ENCODE assay signal across 8 mouse cellular contexts in the genomic region with DNA sequence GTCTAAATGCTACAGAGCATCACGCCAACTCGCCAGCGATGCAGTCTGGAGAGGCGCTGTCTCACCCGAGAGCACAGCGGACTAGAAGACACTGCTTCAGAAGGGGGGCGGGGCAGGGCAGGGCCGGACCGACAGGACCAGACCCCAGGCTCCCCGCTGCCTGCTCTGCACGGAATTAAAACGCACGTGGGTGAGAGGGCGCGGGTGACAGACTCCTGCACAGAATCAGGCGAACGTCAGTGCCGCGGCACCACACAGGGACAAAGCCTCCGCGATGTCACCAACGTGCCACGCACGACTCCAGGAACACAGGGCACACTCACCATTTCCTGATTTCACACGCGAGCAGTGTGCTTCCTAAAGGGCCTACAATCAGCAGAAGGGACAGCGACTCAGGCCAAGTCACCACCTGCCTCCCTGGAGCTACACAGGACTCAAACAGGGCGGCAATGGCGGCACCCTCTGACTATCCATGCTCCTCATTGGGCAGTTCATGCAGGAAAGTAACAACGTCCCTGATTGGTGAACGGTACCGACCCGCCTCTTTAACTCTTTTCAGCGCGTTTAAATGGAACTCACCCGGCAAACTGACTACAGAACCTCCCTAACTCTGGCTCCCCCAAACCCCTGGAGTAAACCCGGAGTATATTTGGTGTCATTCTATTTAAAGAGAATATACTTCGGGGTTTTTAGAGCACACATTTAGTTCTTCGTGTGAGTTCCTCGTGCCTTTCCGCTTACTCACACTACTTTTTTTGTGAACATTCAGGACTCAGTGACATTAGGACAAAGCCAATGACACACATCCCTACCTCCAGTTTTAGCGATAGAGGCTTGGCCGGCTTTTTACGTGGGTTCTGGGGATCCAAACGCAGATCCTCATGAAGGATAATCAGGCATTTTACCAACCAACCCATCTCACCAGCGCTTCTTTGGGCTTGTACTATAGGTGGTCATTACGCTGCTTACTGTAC. TPM values are rescaled to one million over a fixed set of nuclear protein-coding genes. Genes with fewer than 3 reads are reported as not detected.
A peak's percentile ranks its signal among the peaks of the same experiment; 100 is the strongest.
DNase-seq lines count a peak whose midpoint lies in the region; ATAC-seq lines count a peak whose summit lies in the region.

Gene Zfp81 (minus strand): TSS at position 468 of the 974 bp plus-strand sequence.

- no peaks in the 10 kb centered on the region for H3K27me3 ChIP-seq in hindbrain, embryonic 12.5 days

- peaks cover 7% of the 10 kb centered on the region for H3K4me1 ChIP-seq in hindbrain, embryonic 12.5 days

- DNase-seq in NIH3T3 (ENCODE audit: low read depth) = peak; percentile 93
- DNase-seq in cerebellum, postnatal 10 days = peak; percentile 91 to 92
- peak; percentile 84 to 85 for DNase-seq in frontal cortex, postnatal 10 days (ENCODE audit: low spot score in 2 of 2)
- DNase-seq in layer of hippocampus, postnatal 14 days (ENCODE audit: low spot score in 2 of 2) = peak; percentile 88 to 93
- peak; percentile 84 for DNase-seq in lung, postnatal 14 days
- DNase-seq in retina, adult 2 months (ENCODE audit: low read depth, low spot score) = peak; percentile 77
- DNase-seq in thymus, postnatal 36 days = peak; percentile 78 to 81

- peak within 1 kb of the TSS; percentile 88 for H3K27ac ChIP-seq in hindbrain, embryonic 12.5 days

- H3K36me3 ChIP-seq in hindbrain, embryonic 12.5 days = no peaks in the 10 kb centered on the region

- WGBS in hindbrain, embryonic 12.5 days = 4% methylated on average over 46 of the region's 47 CpGs

- H3K4me3 ChIP-seq in hindbrain, embryonic 12.5 days = peak within 1 kb of the TSS; percentile 88

- peak within 1 kb of the TSS; percentile 78 for H3K4me2 ChIP-seq in hindbrain, embryonic 12.5 days (replicated peaks)

- H3K9ac ChIP-seq in hindbrain, embryonic 12.5 days = peak within 1 kb of the TSS; percentile 85

- peak; percentile 100 for ATAC-seq in hindbrain, embryonic 12.5 days (ENCODE audit: low FRiP score)

- no peaks in the 10 kb centered on the region for H3K9me3 ChIP-seq in hindbrain, embryonic 12.5 days (replicated peaks)

RNA-seq across cellular contexts. Expression of gene Zfp81, which starts in this region (rescaled TPM):
- polyA plus RNA-seq in hindbrain, embryonic 12.5 days (2016; fragmentation: Nextera tagmentation; extraction: Ambion mirVana) = 12.6 and 13.7 TPM in 2 replicates
- 10 to 100 TPM; 20.9 to 21.2 TPM for total RNA-seq in layer of hippocampus, postnatal 14 days (2021)

Comparison
In these comparisons a context has a peak if more than half of its experiments do, and no peak if none do; other contexts are left out.
1. Peak in every context shown above with its lines: DNase-seq, ATAC-seq, H3K4me3 ChIP-seq and H3K27ac ChIP-seq.